Mouse (Mus musculus): ENCODE measurements around the gene Gm13288. TPM values are rescaled to one million over a fixed set of nuclear protein-coding genes. Genes with fewer than 3 reads are reported as not detected.

The Gm13288 gene
- not detected in 2 replicates for polyA plus RNA-seq (2012; rRNA removed; ENCODE audit: low replicate concordance)

DNA sequence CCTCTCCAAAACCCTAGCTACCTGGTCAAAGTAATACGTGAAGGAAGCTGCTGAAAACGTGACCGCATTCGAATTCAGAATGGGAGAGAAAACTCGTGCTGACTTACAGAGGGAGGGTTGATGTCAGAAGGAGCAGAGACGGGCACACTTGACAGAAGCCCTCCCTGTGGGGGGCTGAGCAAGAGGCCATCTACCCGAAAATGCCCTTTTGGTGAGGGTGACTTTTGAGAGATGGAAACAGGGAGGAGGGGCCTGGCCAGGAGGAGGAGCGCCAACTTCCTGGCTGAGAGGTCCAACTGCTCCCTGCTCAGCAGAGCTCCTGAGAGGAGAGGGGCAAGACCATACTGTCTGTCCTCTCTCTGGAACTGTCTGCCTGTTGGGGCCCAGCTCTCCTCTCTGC is at the start of gene Gm13288:
Gene Gm13288, plus strand, starts transcription at position 301 of the 400 bp plus-strand sequence.

DNA sequence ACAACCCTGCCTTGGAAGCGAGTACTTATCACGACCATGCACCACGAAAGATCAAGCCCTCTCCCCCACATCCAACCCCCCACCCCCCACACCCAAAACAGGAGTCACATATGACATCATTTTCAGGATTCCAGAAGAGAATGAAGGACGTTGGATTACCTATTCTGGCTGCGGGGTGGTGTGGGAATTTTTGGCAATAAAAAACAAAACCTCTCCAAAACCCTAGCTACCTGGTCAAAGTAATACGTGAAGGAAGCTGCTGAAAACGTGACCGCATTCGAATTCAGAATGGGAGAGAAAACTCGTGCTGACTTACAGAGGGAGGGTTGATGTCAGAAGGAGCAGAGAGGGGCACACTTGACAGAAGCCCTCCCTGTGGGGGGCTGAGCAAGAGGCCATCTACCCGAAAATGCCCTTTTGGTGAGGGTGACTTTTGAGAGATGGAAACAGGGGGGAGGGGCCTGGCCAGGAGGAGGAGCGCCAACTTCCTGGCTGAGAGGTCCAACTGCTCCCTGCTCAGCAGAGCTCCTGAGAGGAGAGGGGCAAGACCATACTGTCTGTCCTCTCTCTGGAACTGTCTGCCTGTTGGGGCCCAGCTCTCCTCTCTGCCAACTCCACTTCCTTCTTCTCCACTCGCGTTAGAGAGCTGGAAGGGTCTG is 45.6 kb upstream of the Gm13288 start, which contains the start of gene Gm13283:
Gene Gm13283, plus strand, starts transcription at position 510 of the 659 bp plus-strand sequence.

DNA sequence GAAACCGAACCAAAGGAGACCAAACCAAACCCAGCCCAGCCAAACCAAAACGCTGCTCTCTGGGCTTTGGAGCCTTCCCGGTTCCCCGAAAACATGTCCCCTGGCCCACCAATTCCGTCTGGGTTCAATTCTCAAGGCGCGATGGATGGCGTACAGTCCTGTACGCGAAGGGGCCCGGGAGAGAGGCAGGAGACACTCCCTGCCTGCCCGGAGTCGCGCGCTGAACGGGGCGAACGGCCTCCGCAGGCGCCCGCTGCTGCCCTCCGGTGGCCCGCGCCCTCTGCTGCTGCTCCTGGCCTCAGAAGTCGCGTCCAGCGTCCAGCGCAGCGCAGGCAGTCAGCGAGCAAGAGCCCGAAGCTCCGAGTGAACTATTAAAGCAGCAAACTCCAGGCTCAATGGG is 31.8 kb upstream of the Gm13288 start, which contains the start of gene Gm13290:
Gene Gm13290, plus strand, starts transcription at position 301 of the 400 bp plus-strand sequence.

DNA sequence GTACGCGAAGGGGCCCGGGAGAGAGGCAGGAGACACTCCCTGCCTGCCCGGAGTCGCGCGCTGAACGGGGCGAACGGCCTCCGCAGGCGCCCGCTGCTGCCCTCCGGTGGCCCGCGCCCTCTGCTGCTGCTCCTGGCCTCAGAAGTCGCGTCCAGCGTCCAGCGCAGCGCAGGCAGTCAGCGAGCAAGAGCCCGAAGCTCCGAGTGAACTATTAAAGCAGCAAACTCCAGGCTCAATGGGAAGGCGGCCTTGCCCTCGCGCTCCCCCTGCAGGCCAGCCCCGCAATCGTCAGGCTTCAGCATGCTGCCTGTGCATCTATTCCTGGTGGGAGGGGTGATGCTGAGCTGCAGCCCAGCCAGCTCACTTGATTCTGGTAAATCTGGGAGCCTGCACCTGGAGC is 28.7 kb upstream of the Gm13288 start, which contains the start of gene Gm13289:
Gene Gm13289, plus strand, starts transcription at position 301 of the 400 bp plus-strand sequence.

DNA sequence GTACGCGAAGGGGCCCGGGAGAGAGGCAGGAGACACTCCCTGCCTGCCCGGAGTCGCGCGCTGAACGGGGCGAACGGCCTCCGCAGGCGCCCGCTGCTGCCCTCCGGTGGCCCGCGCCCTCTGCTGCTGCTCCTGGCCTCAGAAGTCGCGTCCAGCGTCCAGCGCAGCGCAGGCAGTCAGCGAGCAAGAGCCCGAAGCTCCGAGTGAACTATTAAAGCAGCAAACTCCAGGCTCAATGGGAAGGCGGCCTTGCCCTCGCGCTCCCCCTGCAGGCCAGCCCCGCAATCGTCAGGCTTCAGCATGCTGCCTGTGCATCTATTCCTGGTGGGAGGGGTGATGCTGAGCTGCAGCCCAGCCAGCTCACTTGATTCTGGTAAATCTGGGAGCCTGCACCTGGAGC is 25.8 kb upstream of the Gm13288 start, which contains the start of gene Gm13272:
Gene Gm13272, plus strand, starts transcription at position 301 of the 400 bp plus-strand sequence.

DNA sequence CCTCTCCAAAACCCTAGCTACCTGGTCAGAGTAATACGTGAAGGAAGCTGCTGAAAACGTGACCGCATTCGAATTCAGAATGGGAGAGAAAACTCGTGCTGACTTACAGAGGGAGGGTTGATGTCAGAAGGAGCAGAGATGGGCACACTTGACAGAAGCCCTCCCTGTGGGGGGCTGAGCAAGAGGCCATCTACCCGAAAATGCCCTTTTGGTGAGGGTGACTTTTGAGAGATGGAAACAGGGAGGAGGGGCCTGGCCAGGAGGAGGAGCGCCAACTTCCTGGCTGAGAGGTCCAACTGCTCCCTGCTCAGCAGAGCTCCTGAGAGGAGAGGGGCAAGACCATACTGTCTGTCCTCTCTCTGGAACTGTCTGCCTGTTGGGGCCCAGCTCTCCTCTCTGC is 23.5 kb upstream of the Gm13288 start, which contains the start of gene Ifnz:
Gene Ifnz, plus strand, starts transcription at position 301 of the 400 bp plus-strand sequence.

DNA sequence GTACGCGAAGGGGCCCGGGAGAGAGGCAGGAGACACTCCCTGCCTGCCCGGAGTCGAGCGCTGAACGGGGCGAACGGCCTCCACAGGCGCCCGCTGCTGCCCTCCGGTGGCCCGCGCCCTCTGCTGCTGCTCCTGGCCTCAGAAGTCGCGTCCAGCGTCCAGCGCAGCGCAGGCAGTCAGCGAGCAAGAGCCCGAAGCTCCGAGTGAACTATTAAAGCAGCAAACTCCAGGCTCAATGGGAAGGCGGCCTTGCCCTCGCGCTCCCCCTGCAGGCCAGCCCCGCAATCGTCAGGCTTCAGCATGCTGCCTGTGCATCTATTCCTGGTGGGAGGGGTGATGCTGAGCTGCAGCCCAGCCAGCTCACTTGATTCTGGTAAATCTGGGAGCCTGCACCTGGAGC is 19.9 kb upstream of the Gm13288 start, which contains the start of gene Gm13276:
Gene Gm13276, plus strand, starts transcription at position 301 of the 400 bp plus-strand sequence.

DNA sequence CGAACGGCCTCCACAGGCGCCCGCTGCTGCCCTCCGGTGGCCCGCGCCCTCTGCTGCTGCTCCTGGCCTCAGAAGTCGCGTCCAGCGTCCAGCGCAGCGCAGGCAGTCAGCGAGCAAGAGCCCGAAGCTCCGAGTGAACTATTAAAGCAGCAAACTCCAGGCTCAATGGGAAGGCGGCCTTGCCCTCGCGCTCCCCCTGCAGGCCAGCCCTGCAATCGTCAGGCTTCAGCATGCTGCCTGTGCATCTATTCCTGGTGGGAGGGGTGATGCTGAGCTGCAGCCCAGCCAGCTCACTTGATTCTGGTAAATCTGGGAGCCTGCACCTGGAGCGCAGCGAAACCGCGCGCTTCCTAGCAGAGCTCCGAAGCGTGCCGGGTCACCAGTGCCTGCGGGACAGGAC is 16.9 kb upstream of the Gm13288 start, which contains the start of gene Gm13277:
Gene Gm13277, plus strand, starts transcription at position 231 of the 400 bp plus-strand sequence.

DNA sequence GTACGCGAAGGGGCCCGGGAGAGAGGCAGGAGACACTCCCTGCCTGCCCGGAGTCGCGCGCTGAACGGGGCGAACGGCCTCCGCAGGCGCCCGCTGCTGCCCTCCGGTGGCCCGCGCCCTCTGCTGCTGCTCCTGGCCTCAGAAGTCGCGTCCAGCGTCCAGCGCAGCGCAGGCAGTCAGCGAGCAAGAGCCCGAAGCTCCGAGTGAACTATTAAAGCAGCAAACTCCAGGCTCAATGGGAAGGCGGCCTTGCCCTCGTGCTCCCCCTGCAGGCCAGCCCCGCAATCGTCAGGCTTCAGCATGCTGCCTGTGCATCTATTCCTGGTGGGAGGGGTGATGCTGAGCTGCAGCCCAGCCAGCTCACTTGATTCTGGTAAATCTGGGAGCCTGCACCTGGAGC is 14.1 kb upstream of the Gm13288 start, which contains the start of gene Gm13278:
Gene Gm13278, plus strand, starts transcription at position 301 of the 400 bp plus-strand sequence.

DNA sequence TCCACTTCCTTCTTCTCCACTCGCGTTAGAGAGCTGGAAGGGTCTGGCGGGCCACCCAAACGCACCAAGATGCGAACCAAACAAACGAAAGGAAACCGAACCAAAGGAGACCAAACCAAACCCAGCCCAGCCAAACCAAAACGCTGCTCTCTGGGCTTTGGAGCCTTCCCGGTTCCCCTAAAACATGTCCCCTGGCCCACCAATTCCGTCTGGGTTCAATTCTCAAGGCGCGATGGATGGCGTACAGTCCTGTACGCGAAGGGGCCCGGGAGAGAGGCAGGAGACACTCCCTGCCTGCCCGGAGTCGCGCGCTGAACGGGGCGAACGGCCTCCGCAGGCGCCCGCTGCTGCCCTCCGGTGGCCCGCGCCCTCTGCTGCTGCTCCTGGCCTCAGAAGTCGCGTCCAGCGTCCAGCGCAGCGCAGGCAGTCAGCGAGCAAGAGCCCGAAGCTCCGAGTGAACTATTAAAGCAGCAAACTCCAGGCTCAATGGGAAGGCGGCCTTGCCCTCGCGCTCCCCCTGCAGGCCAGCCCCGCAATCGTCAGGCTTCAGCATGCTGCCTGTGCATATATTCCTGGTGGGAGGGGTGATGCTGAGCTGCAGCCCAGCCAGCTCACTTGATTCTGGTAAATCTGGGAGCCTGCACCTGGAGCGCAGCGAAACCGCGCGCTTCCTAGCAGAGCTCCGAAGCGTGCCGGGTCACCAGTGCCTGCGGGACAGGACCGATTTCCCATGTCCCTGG is 11.2 kb upstream of the Gm13288 start, which contains the start of gene Gm13275:
Gene Gm13275, plus strand, starts transcription at position 552 of the 740 bp plus-strand sequence.

DNA sequence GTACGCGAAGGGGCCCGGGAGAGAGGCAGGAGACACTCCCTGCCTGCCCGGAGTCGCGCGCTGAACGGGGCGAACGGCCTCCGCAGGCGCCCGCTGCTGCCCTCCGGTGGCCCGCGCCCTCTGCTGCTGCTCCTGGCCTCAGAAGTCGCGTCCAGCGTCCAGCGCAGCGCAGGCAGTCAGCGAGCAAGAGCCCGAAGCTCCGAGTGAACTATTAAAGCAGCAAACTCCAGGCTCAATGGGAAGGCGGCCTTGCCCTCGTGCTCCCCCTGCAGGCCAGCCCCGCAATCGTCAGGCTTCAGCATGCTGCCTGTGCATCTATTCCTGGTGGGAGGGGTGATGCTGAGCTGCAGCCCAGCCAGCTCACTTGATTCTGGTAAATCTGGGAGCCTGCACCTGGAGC is 8.2 kb upstream of the Gm13288 start, which contains the start of gene Gm13279:
Gene Gm13279, plus strand, starts transcription at position 301 of the 400 bp plus-strand sequence.

DNA sequence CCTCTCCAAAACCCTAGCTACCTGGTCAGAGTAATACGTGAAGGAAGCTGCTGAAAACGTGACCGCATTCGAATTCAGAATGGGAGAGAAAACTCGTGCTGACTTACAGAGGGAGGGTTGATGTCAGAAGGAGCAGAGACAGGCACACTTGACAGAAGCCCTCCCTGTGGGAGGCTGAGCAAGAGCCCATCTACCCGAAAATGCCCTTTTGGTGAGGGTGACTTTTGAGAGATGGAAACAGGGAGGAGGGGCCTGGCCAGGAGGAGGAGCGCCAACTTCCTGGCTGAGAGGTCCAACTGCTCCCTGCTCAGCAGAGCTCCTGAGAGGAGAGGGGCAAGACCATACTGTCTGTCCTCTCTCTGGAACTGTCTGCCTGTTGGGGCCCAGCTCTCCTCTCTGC is 6.0 kb upstream of the Gm13288 start, which contains the start of gene Gm13285:
Gene Gm13285, plus strand, starts transcription at position 301 of the 400 bp plus-strand sequence.

DNA sequence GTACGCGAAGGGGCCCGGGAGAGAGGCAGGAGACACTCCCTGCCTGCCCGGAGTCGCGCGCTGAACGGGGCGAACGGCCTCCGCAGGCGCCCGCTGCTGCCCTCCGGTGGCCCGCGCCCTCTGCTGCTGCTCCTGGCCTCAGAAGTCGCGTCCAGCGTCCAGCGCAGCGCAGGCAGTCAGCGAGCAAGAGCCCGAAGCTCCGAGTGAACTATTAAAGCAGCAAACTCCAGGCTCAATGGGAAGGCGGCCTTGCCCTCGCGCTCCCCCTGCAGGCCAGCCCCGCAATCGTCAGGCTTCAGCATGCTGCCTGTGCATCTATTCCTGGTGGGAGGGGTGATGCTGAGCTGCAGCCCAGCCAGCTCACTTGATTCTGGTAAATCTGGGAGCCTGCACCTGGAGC is 2.4 kb upstream of the Gm13288 start, which contains the start of gene Gm13287:
Gene Gm13287, plus strand, starts transcription at position 301 of the 400 bp plus-strand sequence.

DNA sequence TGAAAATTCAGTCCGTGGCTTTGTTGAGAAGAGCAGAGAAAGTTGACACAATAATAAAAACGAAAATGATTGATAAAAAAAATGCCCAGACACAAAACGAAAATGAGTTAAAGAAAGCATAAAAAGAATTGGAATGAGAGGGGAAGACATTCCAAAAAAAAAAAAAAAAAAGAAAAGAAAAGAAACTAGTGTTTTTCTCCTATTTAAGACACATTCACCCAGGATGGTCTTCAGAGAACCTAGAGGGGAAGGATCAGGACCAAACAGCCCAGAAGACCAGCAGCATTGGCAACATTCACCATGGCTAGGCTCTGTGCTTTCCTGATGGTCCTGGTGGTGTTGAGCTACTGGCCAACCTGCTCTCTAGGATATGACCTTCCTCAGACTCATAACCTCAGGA is 10.6 kb downstream of the Gm13288 start, which contains the start of gene Ifna7:
Gene Ifna7, plus strand, starts transcription at position 301 of the 400 bp plus-strand sequence.

DNA sequence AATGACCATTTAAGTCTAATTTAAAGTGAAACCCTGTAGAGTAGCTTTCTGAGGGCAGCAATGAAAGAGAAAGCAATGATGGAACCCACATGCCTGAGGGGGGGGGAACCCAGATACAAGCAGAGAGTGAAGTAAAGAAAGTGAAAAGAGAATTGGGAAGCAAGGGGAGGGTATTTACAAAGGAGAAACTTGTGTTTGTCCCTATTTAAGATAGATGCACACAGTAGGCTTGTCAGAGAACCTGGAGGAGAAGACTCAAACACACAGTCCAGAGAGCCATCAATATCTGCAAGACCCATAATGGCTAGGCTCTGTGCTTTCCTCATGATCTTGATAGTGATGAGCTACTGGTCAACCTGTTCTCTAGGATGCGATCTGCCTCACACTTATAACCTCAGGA is 14.3 kb downstream of the Gm13288 start, which contains the start of gene Ifna11:
Gene Ifna11, plus strand, starts transcription at position 301 of the 400 bp plus-strand sequence.

DNA sequence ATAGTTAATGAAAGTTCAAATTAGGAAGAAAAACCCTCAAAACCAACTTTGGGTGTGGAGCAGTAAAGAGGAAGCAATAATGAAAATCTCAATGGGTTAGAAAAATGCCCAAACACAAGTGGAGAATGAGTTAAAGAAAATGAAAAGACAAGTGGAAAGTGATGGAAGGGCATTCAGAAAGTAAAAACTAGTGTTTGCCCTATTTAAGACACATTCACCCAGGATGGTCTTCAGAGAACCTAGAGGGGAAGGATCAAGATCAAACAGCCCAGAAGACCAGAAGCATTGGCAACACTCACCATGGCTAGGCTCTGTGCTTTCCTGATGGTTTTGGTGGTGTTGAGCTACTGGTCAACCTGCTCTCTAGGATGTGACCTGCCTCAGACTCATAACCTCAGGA is 21.8 kb downstream of the Gm13288 start, which contains the start of gene Ifna6:
Gene Ifna6, plus strand, starts transcription at position 301 of the 400 bp plus-strand sequence.

DNA sequence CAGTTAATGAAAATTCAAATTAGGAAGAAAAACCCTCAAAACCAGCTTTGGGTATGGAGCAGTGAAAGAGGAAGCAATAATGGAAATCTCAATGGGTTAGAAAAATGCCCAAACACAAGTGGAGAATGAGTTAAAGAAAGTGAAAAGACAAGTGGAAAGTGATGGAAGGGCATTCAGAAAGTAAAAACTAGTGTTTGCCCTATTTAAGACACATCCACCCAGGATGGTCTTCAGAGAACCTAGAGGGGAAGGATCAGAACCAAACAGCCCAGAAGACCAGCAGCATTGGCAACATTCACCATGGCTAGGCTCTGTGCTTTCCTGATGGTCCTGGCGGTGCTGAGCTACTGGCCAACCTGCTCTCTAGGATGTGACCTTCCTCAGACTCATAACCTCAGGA is 29.9 kb downstream of the Gm13288 start, which contains the start of gene Ifna5:
Gene Ifna5, plus strand, starts transcription at position 301 of the 400 bp plus-strand sequence.

DNA sequence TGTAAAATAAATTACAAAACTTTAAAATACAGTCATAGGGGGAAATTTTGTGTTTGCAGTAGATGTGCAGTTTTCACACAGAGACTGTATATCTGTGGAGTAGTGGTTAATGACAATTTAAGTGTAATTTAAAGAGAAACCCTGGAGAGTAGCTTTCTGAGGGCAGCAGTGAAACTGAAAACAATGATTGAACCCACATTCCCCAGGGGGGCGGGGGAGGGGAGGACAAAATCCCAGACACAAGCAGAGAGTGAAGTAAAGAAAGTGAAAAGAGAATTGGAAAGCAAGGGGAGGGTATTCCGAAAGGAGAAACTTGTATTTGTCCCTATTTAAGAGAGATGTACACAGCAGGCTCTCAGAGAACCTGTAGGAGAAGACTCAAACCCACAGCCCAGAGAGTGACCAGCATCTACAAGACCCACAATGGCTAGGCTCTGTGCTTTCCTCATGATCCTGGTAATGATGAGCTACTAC is 36.1 kb downstream of the Gm13288 start, which contains the start of gene Ifna4:
Gene Ifna4, plus strand, starts transcription at position 424 of the 474 bp plus-strand sequence.

DNA sequence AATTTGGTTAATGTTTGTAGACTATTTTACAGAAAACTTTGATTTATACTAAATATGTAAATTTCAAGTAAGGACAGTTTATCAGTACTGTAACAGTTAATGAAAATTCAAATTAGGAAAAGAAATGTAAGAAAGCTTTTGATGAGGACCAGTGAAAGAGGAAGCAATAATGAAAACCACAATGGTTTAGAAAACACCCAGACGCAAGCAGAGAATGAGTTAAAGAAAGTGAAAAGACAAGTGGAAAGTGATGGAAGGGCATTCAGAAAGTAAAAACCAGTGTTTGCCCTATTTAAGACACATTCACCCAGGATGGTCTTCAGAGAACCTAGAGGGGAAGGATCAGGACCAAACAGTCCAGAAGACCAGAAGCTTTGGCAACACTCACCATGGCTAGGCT is 44.4 kb downstream of the Gm13288 start, which contains the start of gene Ifna1:
Gene Ifna1, plus strand, starts transcription at position 390 of the 400 bp plus-strand sequence.

